Mouse (Mus musculus): ENCODE measurements around the gene Rbms2. TPM values are rescaled to one million over a fixed set of nuclear protein-coding genes. Genes with fewer than 3 reads are reported as not detected.
"Not testable (repeated sequence)": the region's sequence is repeated elsewhere in the genome, so short reads cannot be mapped to it uniquely, and the experiment has no call there.

Rbms2 gene
- polyA plus RNA-seq, 1 experiment from 2014 or later: 37.7 TPM

DNA sequence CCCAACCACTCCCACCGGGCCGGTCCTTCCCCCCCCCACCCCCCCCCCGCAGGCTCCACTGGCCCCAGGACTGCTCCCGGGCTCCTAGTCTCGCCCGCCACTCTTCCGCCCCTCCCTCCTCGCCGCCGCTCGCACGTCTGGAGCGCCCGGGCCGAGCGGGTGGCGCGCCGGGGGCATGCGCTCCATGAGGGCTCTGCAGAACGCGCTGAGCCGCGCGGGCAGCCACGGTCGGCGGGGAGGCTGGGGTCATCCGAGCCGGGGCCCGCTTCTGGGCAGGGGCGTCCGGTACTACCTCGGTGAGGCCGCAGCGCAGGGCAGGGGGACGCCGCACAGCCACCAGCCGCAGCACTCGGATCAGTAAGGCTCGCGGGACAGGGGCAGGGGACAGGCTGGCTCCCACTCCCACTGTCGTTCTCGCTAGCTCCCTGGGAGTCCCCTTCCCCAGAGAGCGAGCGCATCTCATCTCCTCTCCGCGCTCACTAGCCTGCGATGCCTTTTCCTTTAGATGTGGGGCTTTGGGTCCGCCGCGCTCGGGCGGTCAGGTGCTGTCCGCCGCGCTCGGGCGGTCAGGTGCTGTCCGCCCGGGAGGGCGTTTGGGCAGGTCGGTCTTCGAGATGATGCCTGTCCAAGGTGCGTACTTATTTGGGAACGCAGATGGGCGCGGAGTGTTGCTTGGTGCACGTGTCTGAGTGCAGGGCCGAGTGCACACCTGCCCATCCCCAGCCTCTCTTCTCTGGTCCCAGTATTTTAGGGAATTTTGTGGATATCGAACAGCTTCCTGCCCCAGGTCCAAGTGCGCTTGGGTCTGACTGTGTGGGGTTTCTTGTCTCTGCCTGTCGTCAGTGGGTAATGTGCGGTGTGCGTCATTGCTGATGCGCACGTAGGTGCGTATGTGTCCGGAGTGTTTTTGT, 14.7 kb upstream of the Rbms2 start:
- Histone ChIP-seq H3K27ac (ENCODE audit: low read length) (no peak overlapping the region; the same call in 1 of the 2 replicates), H3K4me2 (ENCODE audit: low read depth, low read length) (peak overlapping the region; percentile 100)

DNA sequence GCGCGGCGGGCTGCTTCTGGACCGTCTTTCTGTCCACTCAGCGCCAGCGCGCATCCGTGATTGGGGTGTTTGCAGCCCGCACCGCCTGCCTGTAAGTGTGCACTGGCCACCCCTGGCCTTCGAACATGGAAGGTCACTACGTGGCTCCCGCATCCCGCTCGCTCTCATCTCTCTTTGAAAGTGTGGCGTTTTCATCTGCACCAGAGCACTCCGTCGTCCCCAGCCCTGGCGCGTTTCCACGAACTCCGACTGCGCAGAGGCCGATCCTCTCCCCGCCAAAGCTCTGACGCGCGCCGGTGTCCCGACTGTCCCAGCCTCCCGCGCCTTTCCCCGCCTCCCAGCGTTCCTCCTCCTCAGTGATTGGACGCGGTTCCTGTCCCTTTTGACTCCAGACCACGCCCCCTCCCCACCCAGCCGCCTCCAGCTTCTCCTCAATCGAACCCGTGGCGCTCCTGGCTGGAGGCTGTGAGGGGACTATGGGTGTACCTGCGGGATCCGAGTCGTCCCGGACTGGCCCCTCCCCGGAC, 14.0 kb upstream of the Rbms2 start, which contains the start of gene Gls2:
Gene Gls2 (plus strand): TSS at position 434 of the 527 bp plus-strand sequence.
- H3K4me2 ChIP-seq (ENCODE audit: low read depth, low read length): peak within 1 kb of the TSS; percentile 100
- H3K27me3 ChIP-seq (ENCODE audit: control insufficient read depth, insufficient read depth, low read length): peaks cover 11% of the 10 kb centered on the region
- no peaks in the 10 kb centered on the region for H3K36me3 ChIP-seq (ENCODE audit: control insufficient read depth, insufficient read depth)
- peak within 1 kb of the TSS; percentile 81 for H3K4me3 ChIP-seq (ENCODE audit: low read length)
- ATAC-seq (replicated peaks; ENCODE audit: extremely low read depth, insufficient read depth, low FRiP score): peak; percentile 96
- 0 out of 2 replicates have a peak, but pooled peaks cover 4% of the 10 kb centered on the region for H3K4me1 ChIP-seq (ENCODE audit: control insufficient read depth, insufficient read depth, low read length)
- no peaks in the 10 kb centered on the region for H3K9me3 ChIP-seq (replicated peaks; ENCODE audit: control insufficient read depth, low read length)
- H3K27ac ChIP-seq (ENCODE audit: low read length): peak within 1 kb of the TSS; percentile 58
- under 1% methylated on average over 46 of the region's 46 CpGs for WGBS
- H3K9ac ChIP-seq (ENCODE audit: low read length): peak within 1 kb of the TSS; percentile 81

More for the DNA sequence above, 14.7 kb upstream of the Rbms2 start:
- H3K9ac ChIP-seq (ENCODE audit: low read length): peak overlapping the region; percentile 81
- WGBS: 1% methylated on average over 61 of the region's 79 CpGs
- H3K9me3 ChIP-seq (replicated peaks; ENCODE audit: control insufficient read depth, low read length): no peaks in the 10 kb centered on the region
- H3K4me3 ChIP-seq (ENCODE audit: low read length): peak overlapping the region; percentile 81
- 0 out of 2 replicates have a peak, but pooled peaks cover 4% of the 10 kb centered on the region for H3K4me1 ChIP-seq (ENCODE audit: control insufficient read depth, insufficient read depth, low read length)
- peak; percentile 85 for ATAC-seq (replicated peaks; ENCODE audit: extremely low read depth, insufficient read depth, low FRiP score)
- H3K36me3 ChIP-seq (ENCODE audit: control insufficient read depth, insufficient read depth): no peaks in the 10 kb centered on the region
- peaks cover 11% of the 10 kb centered on the region for H3K27me3 ChIP-seq (ENCODE audit: control insufficient read depth, insufficient read depth, low read length)

DNA sequence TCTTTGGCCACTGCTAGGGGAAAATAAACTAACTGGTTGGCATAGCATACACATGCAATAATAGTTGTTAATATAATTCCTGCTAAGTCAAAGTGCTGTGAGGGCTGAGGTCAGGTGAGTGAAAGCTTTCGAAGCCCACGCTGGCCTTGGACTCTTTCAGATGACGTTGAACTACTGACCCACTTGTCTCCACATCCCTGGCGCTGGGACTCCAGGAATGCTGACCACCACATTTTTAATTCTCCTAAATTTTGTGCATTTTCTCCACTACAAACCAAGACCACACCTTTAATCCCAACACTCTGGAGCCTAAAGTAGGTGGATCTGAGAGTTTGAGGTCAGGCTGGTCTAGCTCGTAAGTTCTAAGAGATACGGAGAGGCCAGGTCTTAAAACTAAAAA, 13.0 kb upstream of the Rbms2 start:
- ATAC-seq (replicated peaks; ENCODE audit: extremely low read depth, insufficient read depth, low FRiP score): no peak
- Histone ChIP-seq H3K9ac (ENCODE audit: low read length) (no peak overlapping the region), H3K9me3 (replicated peaks; ENCODE audit: control insufficient read depth, low read length) (no peaks in the 10 kb centered on the region), H3K27me3 (ENCODE audit: control insufficient read depth, insufficient read depth, low read length) (peaks cover 11% of the 10 kb centered on the region), H3K4me2 (ENCODE audit: low read depth, low read length) (no peak overlapping the region), H3K4me1 (ENCODE audit: control insufficient read depth, insufficient read depth, low read length) (peaks cover 4% of the 10 kb centered on the region; the same call in 1 of the 2 replicates), H3K27ac (ENCODE audit: low read length) (no peak overlapping the region), H3K36me3 (ENCODE audit: control insufficient read depth, insufficient read depth) (no peaks in the 10 kb centered on the region), H3K4me3 (ENCODE audit: low read length) (no peak overlapping the region)
- 90% methylated on average over 6 of the region's 6 CpGs for WGBS

DNA sequence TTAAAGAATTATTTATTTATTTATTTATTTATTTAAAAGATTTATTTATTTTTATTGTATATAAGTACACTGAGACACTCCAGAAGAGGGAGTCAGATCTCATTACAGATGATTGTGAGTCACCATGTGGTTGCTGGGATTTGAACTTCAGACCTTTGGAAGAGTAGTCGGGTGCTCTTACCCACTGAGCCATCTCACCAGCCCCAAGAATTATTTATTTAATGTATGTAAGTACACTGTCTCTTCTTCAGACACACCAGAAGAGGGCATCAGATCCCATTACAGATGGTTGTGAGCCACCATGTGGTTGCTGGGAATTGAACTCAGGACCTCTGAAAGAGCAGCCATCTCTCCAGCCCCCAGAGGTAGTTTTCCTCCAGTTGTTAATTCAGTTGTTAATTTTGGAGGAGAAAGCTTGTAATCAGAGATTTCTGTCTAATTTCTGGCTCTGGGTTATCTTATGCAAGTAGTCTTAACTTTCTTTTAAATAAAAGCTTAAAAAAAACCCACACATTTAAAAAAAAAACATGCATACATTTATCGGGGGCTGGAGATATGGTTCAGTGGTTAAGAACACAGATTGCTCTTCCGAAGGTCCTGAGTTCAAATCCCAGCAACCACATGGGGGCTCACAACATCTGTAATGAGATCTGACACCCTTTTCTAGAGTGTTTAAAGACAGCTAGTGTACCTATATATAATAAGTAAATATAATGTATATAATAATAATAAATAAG, 12.1 kb upstream of the Rbms2 start:
- not testable (repeated sequence) for H3K9me3 ChIP-seq (replicated peaks; ENCODE audit: control insufficient read depth, low read length); H3K36me3 ChIP-seq (ENCODE audit: control insufficient read depth, insufficient read depth); H3K9ac ChIP-seq (ENCODE audit: low read length); H3K27ac ChIP-seq (ENCODE audit: low read length); H3K4me1 ChIP-seq (ENCODE audit: control insufficient read depth, insufficient read depth, low read length); H3K4me2 ChIP-seq (ENCODE audit: low read depth, low read length); H3K4me3 ChIP-seq (ENCODE audit: low read length); ATAC-seq (replicated peaks; ENCODE audit: extremely low read depth, insufficient read depth, low FRiP score)
- peaks cover 11% of the 10 kb centered on the region for H3K27me3 ChIP-seq (ENCODE audit: control insufficient read depth, insufficient read depth, low read length)
- 90% methylated on average over 3 of the region's 3 CpGs for WGBS

DNA sequence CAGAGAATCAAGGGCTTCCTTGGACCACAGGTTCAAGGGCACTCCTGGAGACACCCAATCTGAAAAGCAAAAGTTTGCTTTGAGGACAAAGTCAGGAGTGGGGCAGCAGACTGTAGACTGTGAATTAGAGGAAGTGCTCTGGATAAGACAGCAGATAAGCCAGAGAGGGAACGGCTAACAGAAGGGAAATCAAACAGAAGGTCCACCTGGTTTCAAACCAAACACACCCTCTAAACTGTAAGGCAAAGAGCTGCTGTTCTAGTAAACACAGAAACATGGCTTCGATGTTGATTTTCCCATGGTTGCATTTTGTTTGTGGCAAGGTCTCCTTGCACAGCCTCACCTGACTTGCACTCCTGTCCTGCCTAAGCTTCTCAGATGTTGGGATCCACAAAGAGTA, 11.4 kb upstream of the Rbms2 start:
- 51% methylated on average over 2 of the region's 2 CpGs for WGBS
- no peaks in the 10 kb centered on the region for H3K9me3 ChIP-seq (replicated peaks; ENCODE audit: control insufficient read depth, low read length)
- peaks cover 11% of the 10 kb centered on the region for H3K27me3 ChIP-seq (ENCODE audit: control insufficient read depth, insufficient read depth, low read length)
- no peak overlapping the region for H3K9ac ChIP-seq (ENCODE audit: low read length)
- no peak overlapping the region for H3K27ac ChIP-seq (ENCODE audit: low read length)
- no peak overlapping the region for H3K4me3 ChIP-seq (ENCODE audit: low read length)
- ATAC-seq (replicated peaks; ENCODE audit: extremely low read depth, insufficient read depth, low FRiP score): no peak
- H3K36me3 ChIP-seq (ENCODE audit: control insufficient read depth, insufficient read depth): no peaks in the 10 kb centered on the region
- H3K4me2 ChIP-seq (ENCODE audit: low read depth, low read length): no peak overlapping the region
- peaks cover 4% of the 10 kb centered on the region; the same call in 1 of the 2 replicates for H3K4me1 ChIP-seq (ENCODE audit: control insufficient read depth, insufficient read depth, low read length)

DNA sequence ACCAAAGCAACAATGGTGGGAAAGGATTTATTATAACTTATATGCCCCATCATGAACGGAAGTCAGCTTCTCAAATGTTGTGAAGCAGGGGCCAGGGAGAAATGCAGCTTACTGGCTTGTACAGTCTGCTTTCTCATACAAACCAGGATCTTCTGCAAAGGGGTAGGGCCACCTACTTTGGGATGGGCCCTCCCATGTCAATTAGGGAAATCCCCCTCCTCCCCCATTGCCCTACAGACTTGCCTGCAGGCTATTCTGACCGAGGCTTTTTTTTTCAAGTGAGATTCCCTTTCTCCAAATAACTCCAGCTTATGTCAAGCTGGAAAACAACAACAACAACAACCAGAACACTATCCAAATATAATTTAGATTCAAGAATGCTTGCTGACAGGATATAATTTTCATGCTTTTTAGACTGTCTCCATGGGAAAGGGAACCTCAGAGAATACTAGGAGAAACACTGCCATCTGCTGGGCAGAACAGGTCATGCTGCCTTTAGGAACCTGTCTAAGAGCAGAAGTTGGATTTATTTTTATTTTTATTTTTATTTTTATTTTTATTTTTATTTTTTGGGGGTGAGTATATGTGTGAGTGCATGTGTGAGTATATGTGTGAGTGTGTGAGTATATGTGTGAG, 8.3 kb upstream of the Rbms2 start:
- WGBS: 52% methylated on average over 2 of the region's 2 CpGs

DNA sequence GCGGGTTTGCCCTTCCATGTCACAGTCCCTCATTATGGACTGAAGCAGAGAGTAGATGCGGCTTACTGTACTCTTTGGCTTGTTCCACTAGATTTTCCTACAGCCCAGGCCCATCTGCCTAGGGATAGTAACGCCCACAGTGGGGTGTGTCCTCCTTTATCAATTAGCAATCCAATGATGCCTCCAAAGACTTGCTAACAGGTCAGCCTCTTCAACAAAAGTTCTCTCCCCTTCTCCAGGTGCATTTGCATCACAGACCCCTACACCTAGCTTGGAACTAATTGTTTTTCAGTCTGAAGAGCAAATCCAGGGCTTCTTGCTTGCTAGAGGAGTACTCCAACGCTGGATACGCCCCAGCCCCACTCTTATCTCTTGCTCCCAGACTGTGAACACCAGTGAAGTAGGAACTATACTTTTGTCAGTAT, 7.1 kb upstream of the Rbms2 start:
- no peak overlapping the region for H3K9ac ChIP-seq (ENCODE audit: low read length)
- no peaks in the 10 kb centered on the region for H3K36me3 ChIP-seq (ENCODE audit: control insufficient read depth, insufficient read depth)
- no peak overlapping the region for H3K4me2 ChIP-seq (ENCODE audit: low read depth, low read length)
- no peaks in the 10 kb centered on the region; the same call in 1 of the 2 replicates for H3K4me1 ChIP-seq (ENCODE audit: control insufficient read depth, insufficient read depth, low read length)
- no peaks in the 10 kb centered on the region for H3K9me3 ChIP-seq (replicated peaks; ENCODE audit: control insufficient read depth, low read length)
- no peaks in the 10 kb centered on the region for H3K27me3 ChIP-seq (ENCODE audit: control insufficient read depth, insufficient read depth, low read length)
- ATAC-seq (replicated peaks; ENCODE audit: extremely low read depth, insufficient read depth, low FRiP score): no peak
- H3K27ac ChIP-seq (ENCODE audit: low read length): no peak overlapping the region
- WGBS: 67% methylated on average over 5 of the region's 5 CpGs
- no peak overlapping the region for H3K4me3 ChIP-seq (ENCODE audit: low read length)

More for the DNA sequence above, 8.3 kb upstream of the Rbms2 start:
- no peak overlapping the region for H3K9ac ChIP-seq (ENCODE audit: low read length)
- no peaks in the 10 kb centered on the region for H3K9me3 ChIP-seq (replicated peaks; ENCODE audit: control insufficient read depth, low read length)
- no peaks in the 10 kb centered on the region; the same call in 1 of the 2 replicates for H3K4me1 ChIP-seq (ENCODE audit: control insufficient read depth, insufficient read depth, low read length)
- H3K36me3 ChIP-seq (ENCODE audit: control insufficient read depth, insufficient read depth): no peaks in the 10 kb centered on the region
- H3K27me3 ChIP-seq (ENCODE audit: control insufficient read depth, insufficient read depth, low read length): no peaks in the 10 kb centered on the region
- H3K4me2 ChIP-seq (ENCODE audit: low read depth, low read length): no peak overlapping the region
- H3K27ac ChIP-seq (ENCODE audit: low read length): no peak overlapping the region
- no peak for ATAC-seq (replicated peaks; ENCODE audit: extremely low read depth, insufficient read depth, low FRiP score)
- no peak overlapping the region for H3K4me3 ChIP-seq (ENCODE audit: low read length)

DNA sequence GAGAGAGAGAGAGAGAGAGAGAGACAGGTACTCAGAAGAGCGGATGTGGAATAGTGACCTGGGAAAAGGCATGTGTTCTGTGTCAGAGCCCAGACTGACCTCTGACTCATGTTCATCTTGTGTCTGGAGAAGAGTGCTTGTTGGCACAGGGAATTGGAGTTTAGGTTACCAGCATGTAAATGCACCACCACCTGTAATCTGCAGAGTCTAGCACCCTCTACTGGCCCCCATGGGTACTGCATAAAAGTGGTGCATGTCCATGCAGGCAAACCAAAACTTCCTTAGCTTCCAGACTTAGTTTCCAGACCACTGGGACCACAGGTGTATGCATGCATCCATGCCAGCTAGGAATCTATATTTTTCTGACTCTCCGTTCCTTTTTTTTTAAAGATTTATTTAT, 5.9 kb upstream of the Rbms2 start:
- Histone ChIP-seq H3K4me2 (ENCODE audit: low read depth, low read length) (no peak overlapping the region), H3K9me3 (replicated peaks; ENCODE audit: control insufficient read depth, low read length) (no peaks in the 10 kb centered on the region), H3K27me3 (ENCODE audit: control insufficient read depth, insufficient read depth, low read length) (no peaks in the 10 kb centered on the region), H3K4me1 (ENCODE audit: control insufficient read depth, insufficient read depth, low read length) (no peaks in the 10 kb centered on the region; the same call in 1 of the 2 replicates), H3K36me3 (ENCODE audit: control insufficient read depth, insufficient read depth) (no peaks in the 10 kb centered on the region), H3K4me3 (ENCODE audit: low read length) (no peak overlapping the region), H3K9ac (ENCODE audit: low read length) (no peak overlapping the region), H3K27ac (ENCODE audit: low read length) (no peak overlapping the region)
- peak; percentile 44; the same call in 1 of the 2 replicates for ATAC-seq (replicated peaks; ENCODE audit: extremely low read depth, insufficient read depth, low FRiP score)
- 46% methylated on average over 2 of the region's 2 CpGs for WGBS
